Mouse (Mus musculus) testis, adult 2 months (tissue): ENCODE data around the gene Ctf2.
A peak's percentile ranks its signal among the peaks of the same experiment; 100 is the strongest.

Experiments
- CTCF ChIP-seq: fragments of 200-500 bp; IDR thresholded peaks from 2 replicates; pipeline ENCODE4 v1.5.1; 2012; ENCODE audit warnings: low read depth, mild to moderate bottlenecking, inconsistent platforms, low read length, moderate library complexity; ENCODE audit not compliant: control insufficient read depth, insufficient read depth, insufficient replicate concordance
- POLR2A ChIP-seq: fragments of 200-500 bp; IDR thresholded peaks from 2 replicates; pipeline ENCODE4 v1.6.1; 2012; ENCODE audit warnings: low read depth, mild to moderate bottlenecking, inconsistent platforms, low read length, moderate library complexity; ENCODE audit not compliant: control insufficient read depth

DNA sequence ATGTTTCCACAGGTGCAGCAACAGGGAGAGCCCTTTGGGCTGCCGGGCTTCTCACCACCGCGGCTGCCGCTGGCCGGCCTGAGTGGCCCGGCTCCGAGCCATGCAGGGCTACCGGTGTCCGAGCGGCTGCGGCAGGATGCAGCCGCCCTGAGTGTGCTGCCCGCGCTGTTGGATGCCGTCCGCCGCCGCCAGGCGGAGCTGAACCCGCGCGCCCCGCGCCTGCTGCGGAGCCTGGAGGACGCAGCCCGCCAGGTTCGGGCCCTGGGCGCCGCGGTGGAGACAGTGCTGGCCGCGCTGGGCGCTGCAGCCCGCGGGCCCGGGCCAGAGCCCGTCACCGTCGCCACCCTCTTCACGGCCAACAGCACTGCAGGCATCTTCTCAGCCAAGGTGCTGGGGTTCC is 15.0 kb downstream of the Ctf2 start:
- TF ChIP-seq CTCF (peak; percentile 34; the same call in 1 of the 2 replicates), POLR2A (no peak)
